Mouse (Mus musculus) Patski (cell line): ENCODE data around the gene H3f3a. TPM values are rescaled to one million over a fixed set of nuclear protein-coding genes. Genes with fewer than 3 reads are reported as not detected.

Experiments
- ATAC-seq: fragments of 100-300 bp; one replicate; pipeline ENCODE4 v1.8.0; 2021
- CTCF ChIA-PET: fragments of 350-600 bp; sonication (Branson Sonifier 250); formaldehyde crosslinking; loops from one replicate; lab custom pipeline; 2022; ENCODE audit warnings: inconsistent platforms; lab: Charles Lee
- POLR2A ChIA-PET: fragments of 350-600 bp; sonication (Branson Sonifier 250); formaldehyde crosslinking; loops from one replicate; lab custom pipeline; 2022; ENCODE audit warnings: antibody characterized with exemption, inconsistent platforms; lab: Charles Lee
- DNase-seq: peaks from one replicate; pipeline ENCODE4 v3.0.0-alpha.2; 2011; ENCODE audit warnings: low read depth, low spot score
- H3K27me3 ChIP-seq: fragments of 371-371 bp; one replicate; pipeline ENCODE4 v1.5.1; 2021
- CTCF ChIP-seq: fragments of 100-300 bp; IDR thresholded peaks from one replicate; pipeline ENCODE4 v1.5.1; 2021
- in situ Hi-C: fragments of 300-500 bp; cut with MboI; formaldehyde crosslinking; loops from 3 replicates; pipeline ENCODE4 v1.11.1; 2018; ENCODE audit warnings: low pct_unique_long_range_greater_than_20kb, mixed read lengths
- polyA plus RNA-seq: library from polyadenylated mRNA; unstranded; gene quantifications from one replicate; pipeline ENCODE4 v1.2.3, GENCODE M21; 2021

H3f3a gene
- polyA plus RNA-seq, 1 experiment from 2014 or later, result 683 TPM

GRCm38 (mm10) chr1:180775849-180776493, 37.8 kb downstream of the H3f3a start:
- H3K27me3 ChIP-seq, result no peaks in the 10 kb centered on the region
- DNase-seq, result no peak
- no peak for ATAC-seq
- ChIA-PET POLR2A (interaction anchor here (0.6 kb wide), 1 partner anchor 30 kb away, joined by 3 read pairs; no protein-coding TSS in a partner anchor), CTCF (interaction anchor here (1.0 to 1.8 kb wide), 2 partner anchors 8 to 35 kb away, joined by 3 to 7 read pairs; no protein-coding TSS in a partner anchor)
- TF ChIP-seq CTCF, result no peak
- in situ Hi-C loops, result no loop called here

GRCm38 (mm10) chr1:180775317-180775716, 38.4 kb downstream of the H3f3a start:
- no peak for ATAC-seq
- in situ Hi-C loops, result no loop called here
- no peak for TF ChIP-seq CTCF
- no peaks in the 10 kb centered on the region for H3K27me3 ChIP-seq
- CTCF ChIA-PET, result interaction anchor here (1.3 to 1.8 kb wide), 2 partner anchors 36 to 51 kb away, joined by 3 to 7 read pairs; no protein-coding TSS in a partner anchor
- POLR2A ChIA-PET, result interaction anchor here (1.2 kb wide), 1 partner anchor 35 kb away, joined by 3 read pairs; no protein-coding TSS in a partner anchor
- DNase-seq, result no peak

- H3K27me3 ChIP-seq, result no peaks in the 10 kb centered on the region
- TF ChIP-seq CTCF, result no peak
- ATAC-seq (no peak), DNase-seq (no peak)
- in situ Hi-C loops, result loop anchor here (5.0 kb wide), 1 partner anchor 33 kb away; no protein-coding TSS in a partner anchor
- POLR2A ChIA-PET, result interaction anchor here (1.2 kb wide), 1 partner anchor 36 kb away, joined by 3 read pairs; no protein-coding TSS in a partner anchor
- CTCF ChIA-PET, result interaction anchor here (1.3 to 1.8 kb wide), 3 partner anchors 8 to 50 kb away, joined by 3 to 7 read pairs (median 3); no protein-coding TSS in a partner anchor
Observed at GRCm38 (mm10) chr1:180774664-180775063, 39.1 kb downstream of the H3f3a start.

- DNase-seq (no peak), ATAC-seq (no peak)
- ChIA-PET POLR2A (no interaction called here), CTCF (interaction anchor here (1.1 kb wide), 1 partner anchor 38 kb away, joined by 3 read pairs; no protein-coding TSS in a partner anchor)
- in situ Hi-C loops, result loop anchor here (5.0 kb wide), 1 partner anchor 35 kb away; no protein-coding TSS in a partner anchor
- H3K27me3 ChIP-seq, result no peaks in the 10 kb centered on the region
- no peak for TF ChIP-seq CTCF
Observed at GRCm38 (mm10) chr1:180772291-180772690, 41.5 kb downstream of the H3f3a start.

GRCm38 (mm10) chr1:180771722-180772121, 42.0 kb downstream of the H3f3a start:
- ATAC-seq, result no peak
- CTCF ChIA-PET, result no interaction called here
- no peak for TF ChIP-seq CTCF
- POLR2A ChIA-PET, result no interaction called here
- in situ Hi-C loops, result loop anchor here (5.0 kb wide), 1 partner anchor 36 kb away; no protein-coding TSS in a partner anchor
- no peaks in the 10 kb centered on the region for H3K27me3 ChIP-seq
- DNase-seq, result no peak

- ChIA-PET POLR2A (no interaction called here), CTCF (no interaction called here)
- DNase-seq, result no peak
- ATAC-seq, result no peak
- no peaks in the 10 kb centered on the region for H3K27me3 ChIP-seq
- TF ChIP-seq CTCF, result no peak
- in situ Hi-C loops, result loop anchor here (5.0 kb wide), 1 partner anchor 36 kb away; no protein-coding TSS in a partner anchor
Observed at GRCm38 (mm10) chr1:180771306-180771705, 42.4 kb downstream of the H3f3a start.

GRCm38 (mm10) chr1:180768334-180769168, 45.2 kb downstream of the H3f3a start:
- H3K27me3 ChIP-seq, result no peaks in the 10 kb centered on the region
- ATAC-seq (peak; percentile 56), DNase-seq (no peak)
- in situ Hi-C loops, result loop anchor here (5.0 kb wide), 2 partner anchors 46 to 336 kb away; no protein-coding TSS in a partner anchor
- ChIA-PET POLR2A (no interaction called here), CTCF (interaction anchor here (0.9 to 2.5 kb wide), 3 partner anchors 9 to 65 kb away, joined by 3 to 9 read pairs (median 4); no protein-coding TSS in a partner anchor)
- no peak for TF ChIP-seq CTCF

GRCm38 (mm10) chr1:180767541-180768333, 46.0 kb downstream of the H3f3a start:
- CTCF ChIA-PET, result interaction anchor here (0.8 to 2.5 kb wide), 2 partner anchors 9 to 43 kb away, joined by 3 to 9 read pairs; no protein-coding TSS in a partner anchor
- in situ Hi-C loops, result loop anchor here (5.0 kb wide), 2 partner anchors 45 to 335 kb away; no protein-coding TSS in a partner anchor
- POLR2A ChIA-PET, result interaction anchor here (1.0 kb wide), 1 partner anchor 10 kb away, joined by 4 read pairs; no protein-coding TSS in a partner anchor
- no peaks in the 10 kb centered on the region for H3K27me3 ChIP-seq
- DNase-seq (no peak), ATAC-seq (no peak)
- no peak for TF ChIP-seq CTCF

GRCm38 (mm10) chr1:180766557-180766956, 47.2 kb downstream of the H3f3a start:
- H3K27me3 ChIP-seq, result no peaks in the 10 kb centered on the region
- POLR2A ChIA-PET, result no interaction called here
- in situ Hi-C loops, result loop anchor here (5.0 kb wide), 2 partner anchors 44 to 334 kb away; no protein-coding TSS in a partner anchor
- no peak for DNase-seq
- ATAC-seq, result no peak
- CTCF ChIA-PET, result interaction anchor here (0.7 kb wide), 1 partner anchor 46 kb away, joined by 4 read pairs; no protein-coding TSS in a partner anchor
- TF ChIP-seq CTCF, result no peak
